Mouse (Mus musculus): Measurements from ENCODE around the gene Hadha. TPM values are rescaled to one million over a fixed set of nuclear protein-coding genes. Genes with fewer than 3 reads are reported as not detected.

The Hadha gene
- polyA plus RNA-seq, 1 experiment from 2014 or later, result 270 TPM

DNA sequence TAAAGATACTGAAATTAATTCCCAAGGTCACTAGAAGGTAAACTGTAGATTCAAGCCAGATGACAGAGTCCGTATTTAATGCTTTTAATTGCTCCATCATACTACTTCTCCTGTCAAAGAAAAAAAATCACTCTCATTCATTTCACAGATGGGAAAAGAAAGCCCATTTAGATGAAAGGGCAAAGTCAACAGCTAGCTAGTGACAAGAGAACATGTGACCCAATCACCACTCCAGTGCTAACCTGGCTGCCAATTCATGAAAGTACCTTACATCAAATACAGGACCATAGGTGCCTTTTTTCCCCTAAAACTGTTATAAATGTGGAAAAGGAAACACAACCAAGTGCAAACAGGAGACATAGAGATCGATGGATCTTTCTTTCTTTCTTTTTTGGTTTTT, 1.7 kb downstream of the Hadha start:
- no peak for ATAC-seq
- TF ChIP-seq CTCF (IDR thresholded peaks at IDR 0.05), result no peak
- POLR2A ChIA-PET, result no interaction called here
- no peaks in the 10 kb centered on the region for H3K27me3 ChIP-seq
- DNase-seq (ENCODE audit: low read depth, low spot score), result no peak
- CTCF ChIA-PET, result no interaction called here
- in situ Hi-C loops (cut with MboI; ENCODE audit: low pct_unique_long_range_greater_than_20kb), result no loop called here

DNA sequence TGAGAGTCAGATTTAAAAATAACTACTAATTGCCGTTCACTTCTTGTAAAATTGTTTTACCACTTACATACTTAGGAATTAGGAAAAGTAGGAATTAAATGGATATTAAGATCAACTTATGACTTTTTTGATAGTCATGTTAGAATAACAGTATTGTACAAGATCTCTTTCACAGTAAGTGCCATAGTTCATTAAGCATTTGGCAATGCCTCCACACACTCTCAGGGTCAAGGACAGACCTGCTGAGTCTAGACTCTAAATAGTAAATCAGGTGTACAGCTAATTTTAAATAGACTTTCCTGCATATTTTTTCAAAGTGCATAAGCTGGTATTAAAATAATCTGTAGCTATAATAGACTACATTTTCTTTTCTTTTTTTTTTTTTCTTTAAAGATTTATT, 2.5 kb downstream of the Hadha start:
- CTCF ChIA-PET, result interaction anchor here (1.0 kb wide), 1 partner anchor 38 kb away, joined by 3 read pairs; no protein-coding TSS in a partner anchor
- TF ChIP-seq CTCF (IDR thresholded peaks at IDR 0.05), result no peak
- POLR2A ChIA-PET, result no interaction called here
- DNase-seq (ENCODE audit: low read depth, low spot score) (no peak), ATAC-seq (no peak)
- in situ Hi-C loops (cut with MboI; ENCODE audit: low pct_unique_long_range_greater_than_20kb), result no loop called here
- H3K27me3 ChIP-seq, result no peaks in the 10 kb centered on the region

DNA sequence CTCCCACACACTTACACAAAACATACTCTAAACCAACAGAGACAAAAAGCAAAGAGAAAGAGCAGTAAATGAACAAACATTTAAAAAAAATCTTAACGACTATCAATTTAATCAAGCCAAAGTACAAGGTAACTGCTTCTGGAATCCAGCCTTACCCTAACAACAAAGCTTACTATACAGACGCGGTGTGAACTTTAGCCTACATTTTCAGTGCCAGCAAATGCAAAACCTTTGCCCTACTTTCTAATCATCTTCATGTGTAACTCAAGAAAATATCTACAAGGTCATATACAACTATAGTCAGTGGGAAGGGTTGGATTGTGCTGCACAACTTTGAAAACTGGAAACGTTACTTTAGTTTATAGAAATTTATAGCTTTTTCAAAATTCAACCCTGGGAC, 3.0 kb downstream of the Hadha start:
- POLR2A ChIA-PET, result interaction anchor here (1.1 kb wide), 1 partner anchor 21 kb away, joined by 3 read pairs; no protein-coding TSS in a partner anchor
- CTCF ChIA-PET, result interaction anchor here (1.0 kb wide), 1 partner anchor 37 kb away, joined by 3 read pairs; no protein-coding TSS in a partner anchor

DNA sequence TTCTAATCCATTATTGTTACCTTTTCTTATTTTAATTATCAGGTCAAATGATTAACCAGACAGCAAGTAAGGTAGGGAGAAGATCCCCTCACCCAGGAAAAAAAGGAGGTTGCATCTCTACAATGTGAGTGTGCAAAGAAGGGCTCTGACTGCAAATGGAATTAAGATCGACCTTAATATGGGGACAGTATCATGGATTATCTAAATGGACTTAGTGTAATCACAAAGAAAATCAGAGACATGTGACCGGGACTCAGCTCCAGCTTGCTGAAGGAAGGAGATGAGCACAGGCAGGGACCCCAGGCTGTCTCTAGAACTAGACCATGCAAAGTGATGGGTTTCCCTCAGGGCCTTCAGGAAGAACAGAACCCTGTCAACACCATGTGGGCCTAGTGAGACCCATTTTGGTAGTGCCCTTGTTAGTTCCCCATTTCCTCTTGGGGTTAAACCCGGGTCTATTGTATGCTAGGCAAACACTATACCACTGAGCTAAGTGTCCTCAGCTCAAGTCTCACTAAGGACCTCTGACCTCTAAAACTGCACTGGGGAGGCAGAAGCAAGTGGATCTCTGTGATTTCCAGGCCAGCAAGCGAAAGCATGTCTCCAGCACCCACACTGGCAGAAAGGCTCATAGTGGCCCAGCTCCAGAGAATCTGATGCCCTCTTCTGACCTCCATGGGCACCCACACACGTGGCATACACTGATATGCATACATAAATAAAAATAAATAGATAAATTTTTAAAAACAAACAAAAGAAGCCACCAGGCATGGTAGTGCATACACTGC, 6.6 kb downstream of the Hadha start:
- DNase-seq (ENCODE audit: low read depth, low spot score), result no peak
- TF ChIP-seq CTCF (IDR thresholded peaks at IDR 0.05), result no peak
- in situ Hi-C loops (cut with MboI; ENCODE audit: low pct_unique_long_range_greater_than_20kb), result no loop called here
- POLR2A ChIA-PET, result no interaction called here
- CTCF ChIA-PET, result no interaction called here
- no peaks in the 10 kb centered on the region for H3K27me3 ChIP-seq
- no peak for ATAC-seq

More for the DNA sequence above, 3.0 kb downstream of the Hadha start:
- no peak for TF ChIP-seq CTCF (IDR thresholded peaks at IDR 0.05)
- in situ Hi-C loops (cut with MboI; ENCODE audit: low pct_unique_long_range_greater_than_20kb), result no loop called here
- DNase-seq (ENCODE audit: low read depth, low spot score) (no peak), ATAC-seq (no peak)
- H3K27me3 ChIP-seq, result no peaks in the 10 kb centered on the region

DNA sequence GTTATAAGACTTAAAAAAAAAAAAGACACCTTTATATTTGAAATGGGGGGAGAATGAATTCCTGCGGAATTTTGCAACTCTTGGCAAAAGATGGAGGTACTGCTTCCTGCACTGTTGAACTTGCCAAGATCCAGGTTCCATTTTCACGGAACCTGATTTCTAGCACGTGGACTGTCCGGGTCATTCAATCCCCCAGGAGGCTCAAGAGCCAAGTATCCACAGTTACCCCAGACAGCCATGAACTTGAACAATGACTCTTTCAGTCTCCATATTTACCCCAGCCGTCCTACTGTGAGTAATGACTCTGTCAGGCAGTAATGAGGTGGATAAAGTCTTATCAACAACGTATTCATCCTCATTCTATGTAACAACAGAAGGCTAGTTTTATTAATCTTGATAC, 8.4 kb downstream of the Hadha start:
- in situ Hi-C loops (cut with MboI; ENCODE audit: low pct_unique_long_range_greater_than_20kb), result no loop called here
- no peak for DNase-seq (ENCODE audit: low read depth, low spot score)
- no peaks in the 10 kb centered on the region for H3K27me3 ChIP-seq
- CTCF ChIA-PET, result no interaction called here
- ATAC-seq, result no peak
- no peak for TF ChIP-seq CTCF (IDR thresholded peaks at IDR 0.05)
- POLR2A ChIA-PET, result no interaction called here

DNA sequence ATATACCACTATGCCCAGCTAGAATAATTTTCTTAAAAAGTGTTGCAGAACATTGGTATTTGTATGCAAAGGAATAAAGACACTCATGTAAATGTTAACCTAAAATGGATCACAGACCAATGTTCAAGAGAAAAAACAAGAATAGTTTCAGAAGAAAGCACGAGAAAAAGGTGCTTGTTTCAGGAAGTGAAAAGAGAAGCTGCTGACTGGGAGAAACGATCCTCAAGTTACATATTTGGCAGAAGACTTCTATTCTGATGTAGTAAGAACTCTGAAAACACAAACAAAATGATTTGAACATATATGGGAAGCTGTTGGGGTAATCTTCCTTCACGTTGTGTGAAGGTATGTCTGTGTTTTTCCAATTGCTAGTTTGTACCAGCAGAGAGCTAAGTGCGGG, 16.8 kb downstream of the Hadha start:
- DNase-seq (ENCODE audit: low read depth, low spot score) (no peak), ATAC-seq (no peak)
- TF ChIP-seq CTCF (IDR thresholded peaks at IDR 0.05), result no peak
- H3K27me3 ChIP-seq, result no peaks in the 10 kb centered on the region
- in situ Hi-C loops (cut with MboI; ENCODE audit: low pct_unique_long_range_greater_than_20kb), result no loop called here
- ChIA-PET CTCF (interaction anchor here (1.6 to 1.7 kb wide), 2 partner anchors 9 to 11 kb away, joined by 3 to 7 read pairs; no protein-coding TSS in a partner anchor), POLR2A (no interaction called here)

DNA sequence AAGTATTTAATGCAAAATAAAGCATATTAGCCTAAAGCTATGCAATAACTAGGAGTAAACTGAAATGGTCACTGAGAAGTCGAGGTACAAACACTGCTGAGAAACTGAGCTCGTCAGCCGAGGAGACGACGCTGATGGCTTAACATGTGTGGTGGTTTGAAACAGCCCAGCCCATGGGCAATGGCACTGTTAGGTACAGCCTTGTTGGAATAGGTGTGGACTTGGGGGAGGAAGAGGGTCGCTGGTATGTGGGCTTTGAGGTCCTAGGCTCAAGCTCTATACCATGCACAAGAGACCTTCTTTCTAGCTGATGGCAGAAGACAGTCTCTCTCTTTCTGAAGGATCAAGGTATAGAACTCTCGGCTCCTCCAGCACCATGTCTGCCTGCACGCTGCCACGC, 17.7 kb downstream of the Hadha start:
- ChIA-PET CTCF (interaction anchor here (1.1 to 1.7 kb wide), 3 partner anchors 8 to 23 kb away, joined by 3 to 7 read pairs (median 3); no protein-coding TSS in a partner anchor), POLR2A (no interaction called here)
- in situ Hi-C loops (cut with MboI; ENCODE audit: low pct_unique_long_range_greater_than_20kb), result no loop called here
- DNase-seq (ENCODE audit: low read depth, low spot score) (no peak), ATAC-seq (no peak)
- no peaks in the 10 kb centered on the region for H3K27me3 ChIP-seq
- TF ChIP-seq CTCF (IDR thresholded peaks at IDR 0.05), result no peak

DNA sequence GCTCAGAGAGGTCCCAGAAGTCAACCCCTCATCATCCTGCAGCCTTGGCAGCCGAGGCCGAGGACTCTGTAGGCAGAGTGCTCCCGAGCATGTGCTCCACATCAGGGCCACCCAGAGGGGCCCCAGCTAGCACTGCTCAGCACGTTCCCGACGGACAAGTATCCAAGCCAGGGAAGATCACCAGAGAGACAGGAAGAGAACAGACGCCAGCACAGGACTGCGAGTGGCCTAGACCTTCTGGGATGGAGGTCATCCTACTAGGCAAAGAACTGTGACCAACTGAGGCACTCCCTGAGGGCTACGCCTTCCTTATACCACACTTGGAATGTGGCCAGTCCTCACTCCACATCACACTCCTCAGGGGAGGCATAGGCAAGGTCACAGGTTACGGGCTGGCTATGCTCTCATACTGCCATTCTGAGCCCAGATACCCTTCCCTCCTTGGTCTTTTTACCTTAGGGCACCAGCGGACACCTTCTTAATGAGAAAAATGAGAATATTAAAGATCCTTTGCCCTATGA, 19.2 kb downstream of the Hadha start:
- in situ Hi-C loops (cut with MboI; ENCODE audit: low pct_unique_long_range_greater_than_20kb), result no loop called here
- no peak for DNase-seq (ENCODE audit: low read depth, low spot score)
- H3K27me3 ChIP-seq, result no peaks in the 10 kb centered on the region
- POLR2A ChIA-PET, result no interaction called here
- ATAC-seq, result no peak
- no peak for TF ChIP-seq CTCF (IDR thresholded peaks at IDR 0.05)
- CTCF ChIA-PET, result no interaction called here

DNA sequence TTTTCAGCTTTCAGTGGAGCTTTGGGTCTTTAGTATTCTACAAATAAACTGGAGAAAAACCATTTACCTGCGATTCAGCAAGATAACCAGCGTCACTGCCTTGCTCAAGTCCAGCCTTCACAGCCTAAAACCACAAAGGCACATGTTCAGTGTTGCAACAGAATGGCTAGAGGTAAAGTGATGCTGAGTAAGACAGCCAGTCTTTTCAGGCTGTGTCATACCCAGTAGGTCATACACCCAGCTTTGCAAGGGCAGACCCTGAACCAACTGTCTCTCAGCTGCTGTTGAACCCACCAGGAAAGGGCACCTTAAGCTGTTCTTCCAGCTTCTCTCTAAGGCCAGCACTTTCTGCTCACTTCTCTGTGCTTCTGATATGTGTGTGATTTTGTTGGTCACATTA, 22.8 kb downstream of the Hadha start:
- in situ Hi-C loops (cut with MboI; ENCODE audit: low pct_unique_long_range_greater_than_20kb), result no loop called here
- ATAC-seq, result no peak
- ChIA-PET CTCF (interaction anchor here (1.3 to 2.2 kb wide), 3 partner anchors 8 to 18 kb away, joined by 4 to 6 read pairs (median 5); no protein-coding TSS in a partner anchor), POLR2A (no interaction called here)
- no peak for TF ChIP-seq CTCF (IDR thresholded peaks at IDR 0.05)
- DNase-seq (ENCODE audit: low read depth, low spot score), result no peak
- H3K27me3 ChIP-seq, result no peaks in the 10 kb centered on the region

DNA sequence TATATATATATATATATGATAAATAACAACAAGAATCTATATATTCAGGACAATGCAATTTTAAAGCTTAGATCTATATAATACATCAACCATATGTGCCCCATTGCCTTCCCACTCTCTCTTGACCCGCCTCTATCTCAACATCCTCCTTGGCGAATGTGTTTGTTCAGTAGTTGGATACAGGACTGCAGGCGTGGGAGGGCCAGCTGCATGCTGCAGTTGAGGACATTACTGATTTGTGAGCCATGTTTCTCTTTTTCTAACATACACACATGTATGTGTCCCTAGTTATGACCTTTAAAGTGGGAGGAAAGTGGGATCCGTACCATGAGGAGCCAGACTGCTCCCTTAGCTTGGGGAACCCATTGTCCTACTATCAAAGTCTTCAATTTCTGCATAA, 23.7 kb downstream of the Hadha start:
- ChIA-PET POLR2A (interaction anchor here (0.8 to 1.1 kb wide), 2 partner anchors 13 to 20 kb away, joined by 3 read pairs; no protein-coding TSS in a partner anchor), CTCF (interaction anchor here (1.3 to 2.2 kb wide), 3 partner anchors 9 to 17 kb away, joined by 4 to 6 read pairs (median 5); no protein-coding TSS in a partner anchor)
- DNase-seq (ENCODE audit: low read depth, low spot score) (no peak), ATAC-seq (no peak)
- H3K27me3 ChIP-seq, result no peaks in the 10 kb centered on the region
- TF ChIP-seq CTCF (IDR thresholded peaks at IDR 0.05), result no peak
- in situ Hi-C loops (cut with MboI; ENCODE audit: low pct_unique_long_range_greater_than_20kb), result no loop called here

DNA sequence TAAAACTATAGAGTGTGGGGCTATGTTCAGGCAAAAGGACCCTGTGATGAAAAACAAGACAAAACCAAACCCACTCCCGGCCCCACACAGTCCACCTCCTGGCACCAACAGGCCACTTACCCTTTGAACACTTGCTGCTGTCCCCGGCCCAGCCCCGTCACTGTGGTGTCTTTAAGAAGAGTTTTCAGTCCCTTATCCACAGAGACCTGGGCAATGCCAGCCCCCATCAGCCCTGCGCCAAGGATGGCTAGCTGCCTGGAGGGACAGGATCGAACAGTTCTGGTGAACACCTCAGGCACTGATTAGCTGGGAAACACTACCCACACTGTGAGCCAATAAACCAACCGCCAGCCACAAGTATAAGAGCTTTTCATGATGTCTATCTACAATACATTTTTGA, 26.3 kb downstream of the Hadha start:
- H3K27me3 ChIP-seq, result no peaks in the 10 kb centered on the region
- no peak for TF ChIP-seq CTCF (IDR thresholded peaks at IDR 0.05)
- in situ Hi-C loops (cut with MboI; ENCODE audit: low pct_unique_long_range_greater_than_20kb), result no loop called here
- no peak for ATAC-seq
- ChIA-PET POLR2A (no interaction called here), CTCF (interaction anchor here (2.0 kb wide), 1 partner anchor 9 kb away, joined by 7 read pairs; no protein-coding TSS in a partner anchor)
- DNase-seq (ENCODE audit: low read depth, low spot score), result no peak
